Mouse (Mus musculus) G1E (cell line): Measurements from ENCODE around the gene Col4a2.

Source experiments
- CTCF ChIP-seq: IDR thresholded peaks from 2 replicates; pipeline ENCODE4 v1.5.1; 2012; ENCODE audit warnings: low read depth, low read length, inconsistent platforms, mixed read lengths
- TAL1 ChIP-seq: conservative IDR thresholded peaks from 2 replicates; pipeline ENCODE4 v1.6.1; 2012; ENCODE audit warnings: low read depth, low read length, inconsistent platforms, mixed read lengths

DNA sequence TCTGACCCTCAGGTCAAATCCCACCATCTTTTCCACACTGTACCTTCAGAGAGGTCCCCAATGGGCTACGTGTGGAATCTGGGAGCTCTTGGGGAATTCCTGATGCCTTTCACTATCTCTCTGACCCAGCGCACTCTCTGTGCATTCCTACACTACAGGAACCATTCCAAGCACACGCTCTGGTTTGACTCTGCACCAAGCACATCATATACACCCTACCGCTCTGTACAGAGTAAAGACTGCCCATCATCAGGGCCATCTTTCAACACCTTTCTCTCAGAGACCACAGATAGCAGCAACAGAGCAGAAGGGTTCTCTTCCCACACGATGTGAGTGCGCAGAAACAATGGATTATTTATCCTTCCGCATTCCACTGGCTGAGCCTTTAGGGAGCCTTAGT is 38.2 kb upstream of the Col4a2 start:
- TF ChIP-seq TAL1, result no peak
- TF ChIP-seq CTCF, result no peak
